Mouse (Mus musculus) stomach, embryonic 15.5 days (tissue): ENCODE measurements around the gene Mapk8ip2. TPM values are rescaled to one million over a fixed set of nuclear protein-coding genes. Genes with fewer than 3 reads are reported as not detected.

ENCODE experiments used
- polyA plus RNA-seq: library from polyadenylated mRNA; unstranded; fragments of >200 nt; fragmentation: Nextera tagmentation; extraction: Ambion mirVana; gene quantifications from 2 replicates; pipeline ENCODE4 v1.2.1, GENCODE M21; 2015

Gene Mapk8ip2
- polyA plus RNA-seq, 1 experiment from 2014 or later, result 3.7 TPM

Other genes with a start within 250 kb of the Mapk8ip2 start
- 25.4 and 28.5 TPM in 2 replicates for gene Ppp6r2, start 242.4 kb upstream of the Mapk8ip2 start, polyA plus RNA-seq
- gene Sbf1, start 138.6 kb upstream of the Mapk8ip2 start, polyA plus RNA-seq, result 45.3 and 45.9 TPM in 2 replicates
- gene Adm2, start 131.2 kb upstream of the Mapk8ip2 start, polyA plus RNA-seq, result 0.76 and 1.1 TPM in 2 replicates
- gene Miox, start 119.5 kb upstream of the Mapk8ip2 start, polyA plus RNA-seq, result 0.53 and 0.71 TPM in 2 replicates
- gene Lmf2, start 98.3 kb upstream of the Mapk8ip2 start, polyA plus RNA-seq, result 57.3 and 62.3 TPM in 2 replicates
- 127 and 141 TPM in 2 replicates for gene Ncaph2, start 98.2 kb upstream of the Mapk8ip2 start, polyA plus RNA-seq
- gene Sco2, start 80.1 kb upstream of the Mapk8ip2 start, polyA plus RNA-seq, result 6.7 and 7.3 TPM in 2 replicates
- 1.3 and 1.5 TPM in 2 replicates for gene Tymp, start 76.9 kb upstream of the Mapk8ip2 start, polyA plus RNA-seq
- gene Odf3b, start 74.6 kb upstream of the Mapk8ip2 start, polyA plus RNA-seq, result 0.48 and 0.84 TPM in 2 replicates
- gene Klhdc7b, start 69.0 kb upstream of the Mapk8ip2 start, polyA plus RNA-seq, result not detected in 2 replicates
- not detected in 2 replicates for gene Syce3, start 43.4 kb upstream of the Mapk8ip2 start, polyA plus RNA-seq
- 0.63 and 0.66 TPM in 2 replicates for gene Cpt1b, start 28.1 kb upstream of the Mapk8ip2 start, polyA plus RNA-seq
- 3.6 and 4.2 TPM in 2 replicates for gene C730034F03Rik, start 24.3 kb upstream of the Mapk8ip2 start, polyA plus RNA-seq
- not detected in 2 replicates for gene Gm44502, start 24.2 kb upstream of the Mapk8ip2 start, polyA plus RNA-seq
- gene Chkb, start 24.0 kb upstream of the Mapk8ip2 start, polyA plus RNA-seq, result 51.3 and 55.5 TPM in 2 replicates
- 18.8 TPM in 2 replicates for gene Arsa, start 23.5 kb downstream of the Mapk8ip2 start, polyA plus RNA-seq
- gene Shank3, start 45.7 kb downstream of the Mapk8ip2 start, polyA plus RNA-seq, result 1.7 and 1.9 TPM in 2 replicates
- gene Acr, start 114.4 kb downstream of the Mapk8ip2 start, polyA plus RNA-seq, result 0.14 and 0.23 TPM in 2 replicates
- 34.6 and 37.6 TPM in 2 replicates for gene Rabl2, start 138.0 kb downstream of the Mapk8ip2 start, polyA plus RNA-seq